Mouse (Mus musculus) gastrocnemius, postnatal 4 days (tissue): Measurements from ENCODE around the gene Gadd45a. TPM values are rescaled to one million over a fixed set of nuclear protein-coding genes. Genes with fewer than 3 reads are reported as not detected.

Experiments used
- DNase-seq, 2 experiments: peaks; one replicate each; pipeline ENCODE4 v3.0.0; 2021 to 2022; ENCODE audit warnings: low spot score in 2 of 2, mixed read lengths in 2 of 2
- long read RNA-seq, 2 experiments: library from polyadenylated mRNA; stranded (forward); transcript quantifications; one replicate each; pipeline ENCODE4 v2.0.0; 2021
- total RNA-seq, 2 experiments: library from RNA; stranded (reverse); gene quantifications; 2 replicates each; pipeline ENCODE4 v1.2.3; 2021

The Gadd45a gene
- 10 to 100 TPM; 31.5 to 35.5 TPM for total RNA-seq
- long read RNA-seq, experiment 1, transcript Gadd45a-201 (4 exons, 1,223 nt): major isoform, 6 of 8 reads
- long read RNA-seq, experiment 1, partial matches to known transcripts: 0 of 8 reads
- long read RNA-seq, experiment 1, other reads (novel, unspliced or antisense): 1 of 8 reads
- long read RNA-seq, experiment 2, transcript Gadd45a-201 (4 exons, 1,223 nt): major isoform, 16 of 18 reads
- long read RNA-seq, experiment 2, partial matches to known transcripts: 0 of 18 reads
- long read RNA-seq, experiment 2, other reads (novel, unspliced or antisense): 0 of 18 reads

DNA sequence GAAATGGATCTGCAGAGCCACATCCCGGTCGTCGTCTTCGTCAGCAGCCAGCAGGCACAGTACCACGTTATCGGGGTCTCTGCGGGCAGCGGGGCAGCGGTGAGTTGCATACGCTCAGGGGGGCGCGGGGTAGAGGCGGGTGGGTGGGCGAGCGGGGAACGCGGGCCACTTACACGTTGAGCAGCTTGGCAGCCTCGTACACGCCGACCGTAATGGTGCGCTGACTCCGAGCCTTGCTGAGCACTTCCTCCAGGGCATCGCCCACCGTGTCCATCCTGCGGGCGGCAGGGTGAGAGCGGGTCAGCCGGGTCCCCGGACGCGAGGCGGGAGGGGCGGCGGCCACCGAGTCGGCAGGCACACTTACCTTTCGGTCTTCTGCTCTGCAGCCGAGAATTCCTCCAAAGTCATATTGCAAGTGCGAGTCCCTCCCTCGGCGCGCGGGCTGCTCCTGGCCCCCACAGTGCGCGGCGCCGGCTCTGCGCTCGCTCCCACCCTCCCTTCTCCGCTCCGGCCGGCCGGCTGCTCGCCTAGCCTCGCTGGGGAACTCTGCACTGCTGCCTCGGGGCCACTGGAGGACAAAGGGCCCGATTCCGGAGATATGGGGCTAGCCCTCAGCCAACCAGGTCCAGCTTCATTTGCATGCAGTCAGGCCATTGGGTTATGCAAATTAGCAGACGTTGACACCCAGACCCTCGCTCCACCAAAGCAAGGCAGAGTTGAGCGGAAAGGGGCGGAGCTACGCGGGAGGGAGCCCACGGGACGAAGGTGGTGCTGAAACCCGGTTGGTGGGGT is at the start of gene Gadd45a:
Gadd45a (minus strand) TSS at position 621 of the 792 bp plus-strand sequence.
- DNase-seq: peak; percentile 87 to 92

DNA sequence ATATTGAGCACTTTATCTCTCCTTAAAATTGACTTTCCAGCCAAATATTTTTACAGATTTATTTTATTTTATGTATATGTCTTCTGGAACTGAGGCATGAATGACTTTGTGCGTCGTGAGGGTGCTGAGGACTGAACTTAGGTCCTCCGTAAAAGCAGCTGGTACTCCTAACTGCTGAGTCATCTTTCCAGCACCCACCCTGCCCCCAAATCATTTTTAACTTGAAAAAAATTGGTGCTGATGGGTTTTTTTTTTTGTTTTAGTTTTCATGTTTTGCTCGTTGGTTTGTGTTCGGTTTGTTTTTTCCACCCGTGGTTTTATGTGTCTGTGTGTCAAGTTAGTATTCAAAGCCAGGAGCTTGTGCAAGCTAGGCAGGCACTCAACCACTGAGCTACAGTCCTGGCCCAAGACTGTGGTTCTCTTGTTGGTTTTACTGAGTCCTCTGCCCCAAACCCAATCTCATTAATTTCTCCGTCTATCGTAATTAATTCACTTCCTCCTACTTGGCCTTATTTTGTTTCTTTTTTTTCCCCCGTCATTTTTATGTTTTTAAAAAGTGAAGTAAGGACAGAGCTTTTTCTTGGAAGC is 48.7 kb upstream of the Gadd45a start:
- no peak for DNase-seq

GRCm38 (mm10) chr6:67084465-67084864 is 47.2 kb upstream of the Gadd45a start:
- DNase-seq: no peak

GRCm38 (mm10) chr6:67081141-67081540 is 43.9 kb upstream of the Gadd45a start:
- no peak for DNase-seq

GRCm38 (mm10) chr6:67078076-67078475 is 40.8 kb upstream of the Gadd45a start:
- DNase-seq: no peak

DNA sequence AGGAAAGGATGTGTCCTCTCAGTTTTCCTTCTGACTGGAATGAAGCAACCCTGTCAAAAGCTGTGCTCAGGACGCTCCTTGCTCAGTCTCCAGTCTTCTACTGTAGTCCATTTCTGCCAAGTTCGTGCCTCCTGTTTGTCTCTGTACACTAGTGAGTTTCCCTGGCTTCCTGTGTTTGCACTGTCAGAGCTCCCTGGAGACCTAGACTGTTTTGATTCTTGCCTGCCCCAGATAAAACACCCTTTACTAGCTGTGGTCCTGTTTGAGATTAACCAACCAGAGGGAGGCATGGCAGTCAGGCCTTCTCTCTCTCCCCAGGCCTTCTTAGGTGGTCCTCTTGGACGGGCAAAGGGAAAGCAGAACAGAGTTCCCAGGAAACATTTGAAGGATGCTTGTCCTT is 40.2 kb upstream of the Gadd45a start:
- no peak for DNase-seq

DNA sequence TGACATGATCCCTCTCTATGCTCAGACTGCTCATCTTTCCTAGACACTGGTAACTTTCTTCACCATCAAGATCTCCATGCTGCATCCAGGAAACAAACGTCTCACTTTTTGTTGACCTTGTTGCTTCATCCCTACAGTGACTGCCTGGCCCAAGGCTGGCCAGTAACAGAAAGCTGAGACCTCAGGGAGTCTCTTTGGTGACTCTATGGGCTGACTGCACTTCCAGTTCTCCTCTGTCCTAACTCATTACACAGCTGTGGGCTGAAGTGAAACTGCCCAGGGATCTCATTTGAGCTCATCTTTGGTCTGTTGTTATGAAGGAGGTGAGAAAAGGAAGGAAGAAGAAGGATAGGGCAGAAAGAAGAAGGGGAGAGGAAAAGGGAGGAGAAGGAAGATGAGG is 39.1 kb upstream of the Gadd45a start:
- no peak for DNase-seq

DNA sequence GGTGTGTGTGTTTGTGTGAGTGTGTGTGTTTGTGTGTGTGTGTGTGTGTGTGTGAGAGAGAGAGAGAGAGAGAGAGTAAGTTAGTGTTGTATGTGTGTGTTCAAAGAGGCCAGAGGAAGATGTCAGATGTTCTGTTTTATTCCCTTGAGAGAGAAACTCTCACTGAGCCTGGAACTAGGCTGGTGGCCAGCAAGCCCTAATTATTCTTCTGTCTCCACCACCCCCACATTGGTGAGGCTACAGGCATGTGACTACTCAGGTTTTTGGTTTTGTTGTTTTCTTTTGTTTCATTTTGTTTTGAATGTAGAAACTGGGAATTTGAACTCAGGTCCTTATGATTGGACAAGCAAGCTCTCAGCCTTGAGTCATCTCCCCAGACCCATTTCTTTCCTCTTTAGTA is 37.6 kb upstream of the Gadd45a start:
- DNase-seq: no peak

DNA sequence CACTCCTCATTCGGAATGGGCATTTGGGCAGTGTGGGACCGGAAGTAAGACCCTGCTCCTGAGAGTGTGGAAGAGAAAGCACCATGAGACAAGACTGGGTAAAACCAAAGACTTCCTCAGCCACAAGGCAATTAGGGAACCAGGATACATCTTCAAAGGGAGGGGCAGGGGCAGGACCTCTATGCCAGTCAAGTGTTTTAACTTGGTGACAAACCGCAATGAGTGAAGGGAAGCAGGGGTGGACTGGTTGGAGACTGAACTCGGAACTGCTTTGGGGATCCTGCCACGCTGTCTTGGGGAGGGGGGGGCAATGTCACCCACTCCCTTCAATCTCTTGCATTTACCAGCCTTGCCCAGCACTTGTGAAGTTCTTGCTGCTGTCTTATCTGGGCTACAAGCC is 36.7 kb upstream of the Gadd45a start:
- no peak for DNase-seq

DNA sequence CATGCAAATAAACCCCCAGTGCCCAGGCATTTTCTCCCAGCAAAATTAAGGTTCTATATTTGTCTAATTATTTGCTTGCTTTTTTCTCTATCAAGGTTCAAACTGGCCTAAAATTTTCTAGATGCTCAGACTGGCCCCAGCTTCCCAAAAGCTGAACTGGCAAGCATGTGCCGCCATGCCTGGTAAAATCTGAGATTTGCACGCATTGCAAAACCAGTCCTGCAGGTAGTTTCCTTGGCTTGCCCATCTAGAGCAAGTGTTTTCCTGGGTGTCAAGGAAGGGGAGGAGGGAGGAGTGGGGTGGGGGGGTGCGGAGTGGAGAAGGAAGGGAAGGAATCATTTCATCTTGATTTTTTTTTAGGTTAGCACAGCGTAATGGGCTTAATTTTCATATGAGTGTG is 36.2 kb upstream of the Gadd45a start:
- DNase-seq: no peak

DNA sequence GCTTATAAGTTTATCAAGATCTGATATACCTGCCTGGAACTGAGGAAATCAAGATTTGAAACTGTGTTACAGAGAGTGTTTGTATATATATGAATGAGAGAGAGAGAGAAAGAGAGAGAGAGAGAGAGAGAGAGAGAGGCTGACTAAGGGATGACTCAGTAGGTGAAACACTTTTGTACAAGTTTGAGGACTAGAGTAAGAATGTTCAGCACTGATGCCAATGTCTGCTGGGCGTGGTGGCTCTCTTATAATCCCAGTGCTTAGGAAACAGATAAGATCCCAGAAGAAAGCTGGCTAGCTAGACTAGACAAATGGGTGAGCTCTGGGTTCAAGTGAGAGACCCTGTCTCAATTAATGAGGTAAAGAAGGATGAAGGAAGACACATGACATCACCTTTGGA is 34.4 kb upstream of the Gadd45a start:
- no peak for DNase-seq

- peak in 1 of 2 experiments; percentile 32 for DNase-seq
Measured at GRCm38 (mm10) chr6:67069800-67070315, 32.6 kb upstream of the Gadd45a start.

DNA sequence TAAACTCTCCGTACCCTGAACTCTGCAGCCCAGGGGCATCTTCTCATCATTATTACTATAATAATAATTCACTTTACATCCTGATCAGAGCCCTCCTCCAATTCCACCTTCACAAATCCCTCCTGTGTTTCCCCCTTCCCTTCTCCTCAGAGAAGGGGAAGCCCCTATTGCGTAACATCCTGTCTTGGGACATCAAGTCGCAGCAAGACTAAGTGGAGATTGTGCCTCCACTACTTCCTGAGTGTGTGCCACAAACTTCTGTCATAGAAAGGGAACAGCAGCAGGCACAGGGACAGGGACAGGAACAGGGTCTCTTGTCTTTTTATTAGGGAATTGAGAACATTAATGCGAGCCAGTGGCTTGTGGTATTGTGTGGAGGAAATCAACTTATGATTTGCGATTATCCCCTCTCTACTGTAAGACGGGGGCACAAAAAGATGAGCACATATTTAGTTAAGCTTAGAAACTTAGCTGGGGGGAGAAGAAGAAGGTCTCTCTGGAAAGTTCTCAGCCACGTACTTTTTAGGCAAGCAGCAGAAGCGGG is 32.0 kb upstream of the Gadd45a start:
- DNase-seq: no peak

- DNase-seq: no peak
Measured at GRCm38 (mm10) chr6:67060057-67060456, 22.8 kb upstream of the Gadd45a start.

DNA sequence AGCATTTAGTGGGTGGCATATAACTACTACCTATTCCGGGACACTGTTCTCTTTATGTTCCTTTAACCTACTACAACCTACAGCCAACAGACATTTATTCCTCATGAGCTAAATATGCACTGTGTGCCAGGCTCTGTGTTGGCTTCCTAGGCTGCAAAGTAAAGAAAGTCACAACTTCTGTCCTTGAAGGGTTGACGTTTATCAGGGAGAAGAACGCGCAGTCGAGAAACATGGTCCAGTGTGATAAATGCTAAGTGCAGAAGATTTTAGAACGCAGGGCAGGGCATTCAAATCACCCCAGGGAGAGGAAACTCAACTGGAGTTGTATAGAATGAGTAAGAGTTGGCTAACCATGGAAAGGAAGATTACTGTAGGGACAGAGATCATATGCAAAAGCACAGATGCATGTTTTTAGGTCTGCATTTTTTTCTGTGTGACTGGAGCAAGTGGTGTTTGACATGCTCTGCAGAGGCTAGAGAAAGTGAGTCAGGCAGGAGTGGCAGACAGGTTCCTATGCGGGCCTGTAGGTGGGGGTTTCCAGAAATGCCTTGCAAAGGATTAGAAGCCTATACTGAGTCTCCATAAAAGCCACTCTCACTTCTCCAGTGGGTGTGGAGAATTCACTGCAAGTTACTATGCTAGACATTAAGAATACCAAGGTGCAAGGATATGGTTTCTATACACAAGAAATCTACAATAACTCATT is 20.9 kb upstream of the Gadd45a start:
- no peak for DNase-seq

DNA sequence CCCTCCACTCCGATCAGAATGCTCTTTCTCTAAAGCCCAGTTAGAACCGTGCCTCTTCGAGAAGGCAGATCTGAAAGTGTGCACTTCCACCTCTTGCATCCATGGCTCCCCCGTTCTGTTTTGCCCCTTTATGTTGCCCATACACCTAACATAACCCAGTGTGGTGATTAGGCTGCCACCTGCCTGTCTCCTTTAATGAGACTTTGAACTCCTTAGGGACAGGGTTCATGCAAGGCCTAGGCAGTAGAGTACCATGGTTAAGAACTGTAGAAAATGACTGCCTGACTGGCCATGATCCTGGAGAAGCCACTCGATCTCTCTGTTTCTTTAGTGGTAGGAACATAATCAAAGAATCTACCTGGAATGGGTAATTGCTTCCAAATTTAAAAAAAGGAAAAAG is 20.3 kb upstream of the Gadd45a start:
- DNase-seq: no peak

- DNase-seq: no peak
Measured at GRCm38 (mm10) chr6:67056889-67057564, 19.8 kb upstream of the Gadd45a start.

DNA sequence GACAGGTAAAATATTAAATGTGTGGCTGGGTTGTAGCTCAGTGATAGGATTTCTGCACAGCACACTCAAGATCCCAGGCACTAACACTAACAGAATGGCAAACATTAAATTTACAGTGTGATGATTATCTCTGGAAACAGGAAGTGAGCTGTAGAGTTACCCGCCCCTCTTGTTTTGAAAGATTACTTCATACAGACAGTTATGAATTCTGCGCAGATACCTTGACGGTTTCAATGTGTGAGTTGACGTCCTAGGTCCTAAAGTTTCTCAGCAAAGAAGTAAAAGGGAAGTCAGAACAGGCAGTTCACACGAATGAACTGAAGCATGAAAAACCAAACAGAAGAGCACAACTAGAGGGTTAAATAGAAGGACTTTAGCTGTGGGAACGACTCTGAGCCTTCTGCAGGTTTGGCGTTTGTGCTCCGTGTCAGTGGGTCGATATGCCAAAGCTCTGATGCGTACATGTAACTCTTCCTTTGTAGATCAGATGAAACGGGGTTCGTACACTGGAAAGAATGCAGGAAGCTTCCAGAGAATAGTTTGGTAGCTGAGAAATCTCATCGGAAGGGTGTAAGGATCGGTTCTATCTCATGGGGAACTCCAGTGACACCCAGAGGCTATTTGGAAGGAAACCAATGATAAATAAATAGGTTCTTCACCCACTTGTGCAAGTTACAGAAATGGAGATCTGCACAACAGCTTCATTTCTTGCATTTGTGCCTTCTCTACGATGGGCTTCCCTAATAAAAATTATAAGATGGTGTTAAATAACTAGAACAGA is 19.0 kb upstream of the Gadd45a start:
- DNase-seq: no peak

- no peak for DNase-seq
Measured at GRCm38 (mm10) chr6:67050063-67050462, 12.8 kb upstream of the Gadd45a start.

DNA sequence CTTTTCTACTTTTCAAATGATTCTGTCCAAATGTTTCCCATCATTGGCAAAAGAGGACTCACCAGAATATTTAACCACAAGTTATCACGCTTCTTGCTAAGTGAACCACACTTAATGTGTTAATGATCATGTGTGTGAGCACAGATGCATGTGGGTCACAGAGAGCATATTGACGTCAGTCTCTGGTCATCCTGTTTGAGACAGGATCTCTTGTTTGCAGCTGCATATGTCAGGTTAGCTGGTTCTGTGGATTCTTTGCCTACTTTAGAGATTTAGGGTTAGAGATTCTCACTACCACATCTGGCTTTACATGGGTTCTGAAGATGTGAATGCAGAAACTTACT is 12.4 kb upstream of the Gadd45a start:
- no peak for DNase-seq
